Mouse (Mus musculus): ENCODE results near the gene Clybl. TPM values are rescaled to one million over a fixed set of nuclear protein-coding genes. Genes with fewer than 3 reads are reported as not detected.

Clybl gene
- polyA plus RNA-seq, 1 experiment from 2014 or later: 13.6 TPM

DNA sequence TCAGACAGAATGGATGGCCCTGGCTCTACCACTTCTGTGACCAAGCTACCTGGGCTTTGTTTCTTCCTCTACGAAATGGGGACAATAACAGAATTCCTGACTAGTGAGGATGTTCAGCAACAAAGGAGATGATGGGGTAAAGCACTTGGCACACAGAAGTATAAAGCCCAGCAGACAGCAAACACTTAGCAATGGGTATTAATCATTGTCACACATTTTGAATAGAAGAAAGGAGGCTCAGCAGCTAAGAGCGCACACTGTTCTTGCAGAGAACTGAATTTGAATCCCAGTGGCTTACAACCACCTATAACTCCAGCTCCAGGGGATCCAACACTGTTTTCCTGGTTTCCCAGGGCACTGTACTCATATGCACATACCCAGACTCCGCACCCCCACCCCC, 246.2 kb downstream of the Clybl start:
- H3K27ac ChIP-seq: no peak overlapping the region
- ATAC-seq (ENCODE audit: low FRiP score, low read depth): no peak
- H3K4me1 ChIP-seq: peaks cover 7% of the 10 kb centered on the region; the same call in 1 of the 2 replicates
- peaks cover 27% of the 10 kb centered on the region; the same call in 1 of the 2 replicates for H3K27me3 ChIP-seq
- H3K4me2 ChIP-seq (replicated peaks): no peak overlapping the region
- H3K9ac ChIP-seq: no peak overlapping the region
- WGBS: 95% methylated on average over 3 of the region's 3 CpGs
- H3K4me3 ChIP-seq: no peak overlapping the region
- no peaks in the 10 kb centered on the region for H3K9me3 ChIP-seq
- no peaks in the 10 kb centered on the region for H3K36me3 ChIP-seq

DNA sequence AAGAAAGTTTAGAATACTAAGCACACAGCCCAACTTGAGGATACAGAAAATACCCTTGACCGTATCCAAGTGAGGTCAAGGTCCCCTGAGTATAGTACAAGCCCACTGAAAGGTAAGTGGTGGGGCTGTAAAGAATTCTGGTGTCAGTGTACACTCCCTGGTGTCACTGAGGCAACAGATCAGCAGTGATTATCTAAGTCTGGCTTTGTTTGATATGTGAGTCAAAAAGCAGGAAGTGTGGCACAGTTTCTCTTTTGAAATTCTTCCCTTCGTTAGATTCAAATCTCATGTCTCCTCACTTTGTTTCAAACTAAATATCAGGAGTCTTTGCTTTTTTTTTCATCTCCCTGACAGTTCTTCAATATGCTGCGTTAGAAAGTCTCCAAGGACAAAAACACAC, 251.1 kb downstream of the Clybl start:
- Histone ChIP-seq H3K9me3 (no peaks in the 10 kb centered on the region), H3K27ac (no peak overlapping the region), H3K4me3 (no peak overlapping the region), H3K4me1 (no peaks in the 10 kb centered on the region), H3K4me2 (replicated peaks) (no peak overlapping the region), H3K36me3 (no peaks in the 10 kb centered on the region), H3K27me3 (peaks cover 32% of the 10 kb centered on the region), H3K9ac (no peak overlapping the region)
- WGBS: 75% methylated on average over 3 of the region's 3 CpGs
- no peak for ATAC-seq (ENCODE audit: low FRiP score, low read depth)

DNA sequence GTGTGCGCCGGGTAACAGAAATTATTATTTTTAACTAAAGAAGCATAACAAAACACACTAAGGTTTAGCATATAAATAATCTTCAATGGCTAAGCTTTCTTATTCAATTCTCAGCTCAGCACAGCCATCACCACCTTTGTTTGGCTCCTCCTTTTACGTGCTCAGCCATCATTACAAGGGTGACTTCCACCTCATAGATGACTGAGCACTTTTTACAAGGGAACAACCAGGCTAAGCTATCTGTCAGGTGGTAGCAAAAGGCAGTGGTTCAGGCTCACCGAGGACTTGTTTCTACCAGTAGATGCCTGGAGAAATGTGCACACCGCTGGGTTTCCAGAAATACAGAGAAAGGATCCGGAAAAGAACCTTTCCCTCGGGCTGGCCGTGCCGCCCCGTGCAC, 252.5 kb downstream of the Clybl start:
- no peak for ATAC-seq (ENCODE audit: low FRiP score, low read depth)
- Histone ChIP-seq H3K4me3 (no peak overlapping the region), H3K27me3 (peaks cover 33% of the 10 kb centered on the region), H3K36me3 (no peaks in the 10 kb centered on the region), H3K9ac (no peak overlapping the region), H3K4me1 (no peaks in the 10 kb centered on the region), H3K9me3 (no peaks in the 10 kb centered on the region), H3K27ac (no peak overlapping the region), H3K4me2 (replicated peaks) (no peak overlapping the region)
- 79% methylated on average over 10 of the region's 10 CpGs for WGBS

DNA sequence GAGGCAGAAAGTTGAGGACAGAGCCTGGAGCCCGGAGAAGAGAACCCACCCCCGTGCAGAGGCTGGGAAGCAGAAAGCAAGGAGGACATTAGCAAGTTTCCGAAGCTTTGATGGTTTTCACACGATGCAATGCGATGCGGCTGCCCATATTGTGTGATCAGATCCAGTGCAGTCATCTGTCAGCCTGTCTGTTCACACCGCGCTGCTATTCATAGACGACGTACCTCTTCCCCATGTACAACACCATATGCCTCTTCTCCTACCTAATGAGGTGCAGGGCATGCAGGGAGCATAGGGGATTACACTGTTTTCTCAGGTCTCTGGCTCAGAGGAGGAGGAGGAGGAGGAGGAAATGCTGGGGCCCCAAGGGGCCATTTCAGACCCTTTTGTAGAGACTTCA, 255.3 kb downstream of the Clybl start:
- no peak for ATAC-seq (ENCODE audit: low FRiP score, low read depth)
- Histone ChIP-seq H3K27me3 (peaks cover 35% of the 10 kb centered on the region), H3K4me1 (peaks cover 4% of the 10 kb centered on the region), H3K36me3 (no peaks in the 10 kb centered on the region), H3K4me2 (replicated peaks) (no peak overlapping the region), H3K27ac (no peak overlapping the region), H3K9ac (no peak overlapping the region), H3K4me3 (no peak overlapping the region), H3K9me3 (no peaks in the 10 kb centered on the region)
- 49% methylated on average over 10 of the region's 10 CpGs for WGBS

DNA sequence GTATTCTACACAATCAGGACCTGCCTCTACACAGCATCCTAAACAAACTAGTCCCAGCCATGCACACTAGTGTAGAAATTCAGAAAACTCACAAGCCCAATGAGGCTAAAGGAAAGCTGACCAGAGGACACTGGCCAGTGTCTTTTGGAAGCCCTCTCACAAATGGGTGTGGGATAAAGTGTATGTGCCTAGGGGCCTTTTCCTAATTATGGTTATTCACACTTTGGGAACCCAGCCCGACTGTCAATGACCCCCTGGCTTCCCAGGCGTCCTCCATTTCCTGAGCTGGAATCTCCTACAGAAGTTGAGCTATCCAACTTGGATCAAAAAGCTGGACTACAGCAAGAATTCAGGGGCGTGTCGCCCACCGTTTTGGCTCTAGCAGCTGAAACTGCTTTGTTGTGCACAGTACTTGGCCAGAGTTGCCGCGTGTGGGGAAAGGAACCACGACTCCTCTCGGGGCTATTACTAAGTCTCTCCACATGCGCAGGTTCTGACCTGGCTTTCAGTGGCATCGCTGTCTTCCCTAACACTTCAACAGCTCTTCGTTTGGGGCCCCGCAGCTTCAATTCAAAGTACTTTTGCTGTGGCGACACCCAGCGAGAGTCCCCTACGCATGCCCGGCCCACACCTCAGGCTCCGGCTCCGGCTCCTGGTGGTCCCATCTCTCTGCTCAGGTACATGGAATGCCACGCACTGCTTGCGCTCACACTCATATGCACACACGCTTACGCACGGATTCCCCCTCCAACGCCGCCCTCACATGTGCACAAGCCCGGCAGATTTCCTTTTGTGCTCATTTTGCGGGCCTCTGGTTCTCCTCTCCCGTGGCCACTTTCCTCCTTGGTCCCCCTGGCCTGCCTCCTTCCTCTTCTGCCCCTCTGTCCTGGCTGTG, 268.3 kb downstream of the Clybl start:
- Histone ChIP-seq H3K9me3 (no peaks in the 10 kb centered on the region), H3K4me1 (peaks cover 40% of the 10 kb centered on the region), H3K4me2 (replicated peaks) (peak overlapping the region; percentile 91), H3K9ac (peak overlapping the region; percentile 69), H3K27ac (no peak overlapping the region), H3K4me3 (peak overlapping the region; percentile 52), H3K36me3 (no peaks in the 10 kb centered on the region), H3K27me3 (peaks cover 96% of the 10 kb centered on the region)
- no peak for ATAC-seq (ENCODE audit: low FRiP score, low read depth)
- 4% methylated on average over 29 of the region's 29 CpGs for WGBS

DNA sequence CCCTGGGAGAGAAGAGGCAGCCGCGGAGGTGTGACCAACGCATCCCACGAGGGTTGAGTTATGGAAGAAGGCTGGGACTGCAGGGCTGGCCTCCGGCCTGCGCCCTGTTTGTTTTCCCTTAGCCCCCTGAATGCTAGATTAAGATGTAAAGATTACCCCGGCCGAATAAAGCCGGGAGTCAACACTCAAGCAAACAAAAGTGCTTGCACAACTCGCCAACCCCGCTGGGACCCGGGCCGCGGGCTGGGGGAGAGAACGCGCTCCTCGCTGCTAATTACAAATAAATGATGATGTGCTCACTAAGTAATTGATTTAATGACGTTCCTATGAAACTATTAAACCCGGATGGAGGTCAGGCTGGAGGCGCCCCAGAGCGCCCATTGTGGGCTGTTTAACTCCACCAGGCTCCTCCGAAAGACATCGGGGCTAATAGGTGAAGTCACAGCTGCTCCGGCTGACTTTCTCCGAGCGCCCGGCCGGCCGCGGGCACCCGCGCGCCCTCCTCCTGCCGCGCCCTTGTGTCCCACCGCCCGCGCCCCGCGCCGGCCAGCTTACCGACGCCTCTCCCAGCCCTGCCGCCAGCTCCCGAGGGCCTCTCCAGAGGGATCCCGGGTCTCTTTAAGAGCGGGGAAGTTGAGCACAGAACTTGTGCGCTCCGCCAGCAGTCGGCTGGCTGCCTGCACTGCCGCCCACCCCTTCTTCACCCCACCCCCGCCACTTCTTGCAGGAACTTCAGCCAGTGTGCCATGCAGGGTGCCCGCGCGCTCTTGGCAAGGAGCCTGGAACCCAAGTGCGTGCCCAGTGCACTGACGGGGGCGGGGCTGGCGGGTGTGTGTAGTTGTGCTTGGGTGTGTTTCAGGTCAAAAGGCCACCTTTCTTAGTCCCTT, 269.2 kb downstream of the Clybl start, which contains the start of gene Gm5089:
Gene Gm5089, minus strand, starts transcription at position 620 of the 887 bp plus-strand sequence.
- 1% methylated on average over 59 of the region's 59 CpGs for WGBS
- Histone ChIP-seq H3K4me3 (peak within 1 kb of the TSS; percentile 52), H3K9ac (peak within 1 kb of the TSS; percentile 69), H3K4me2 (replicated peaks) (peak within 1 kb of the TSS; percentile 91), H3K27me3 (peaks cover 96% of the 10 kb centered on the region), H3K36me3 (no peaks in the 10 kb centered on the region), H3K9me3 (no peaks in the 10 kb centered on the region), H3K4me1 (peaks cover 40% of the 10 kb centered on the region), H3K27ac (no peak within 1 kb of the TSS)
- ATAC-seq (ENCODE audit: low FRiP score, low read depth): peak; percentile 55

DNA sequence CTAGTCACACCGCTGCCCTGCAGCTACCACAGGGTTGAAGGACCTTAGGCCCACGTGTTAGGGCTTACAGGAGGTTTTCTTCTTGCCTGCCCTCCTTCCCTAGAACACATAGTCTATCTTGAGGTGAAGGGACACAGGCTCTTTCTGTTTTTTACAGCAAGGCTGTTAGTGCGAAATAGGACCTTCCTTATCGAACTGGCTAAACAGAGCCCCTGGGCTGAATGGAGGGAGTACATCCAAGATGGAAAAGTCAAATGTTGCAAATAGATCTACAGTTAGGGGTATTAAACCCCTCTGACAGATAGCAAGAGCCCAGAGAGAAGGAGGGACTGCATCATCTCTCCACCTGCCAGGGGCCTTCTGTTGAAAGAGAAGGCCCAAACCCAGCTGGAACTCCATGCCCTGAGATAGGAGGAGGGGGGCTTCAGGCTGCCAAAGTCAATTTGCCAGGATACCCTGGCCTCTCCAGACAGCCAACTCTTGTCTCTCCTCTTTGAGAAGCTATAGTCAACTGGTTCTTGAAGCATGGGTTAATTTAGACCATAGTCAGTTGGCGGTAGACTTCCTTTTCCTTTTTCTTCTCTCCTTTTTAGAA, 270.1 kb downstream of the Clybl start:
- 63% methylated on average over 5 of the region's 5 CpGs for WGBS
- no peak overlapping the region for H3K9ac ChIP-seq
- peaks cover 40% of the 10 kb centered on the region for H3K4me1 ChIP-seq
- no peak overlapping the region for H3K27ac ChIP-seq
- H3K4me2 ChIP-seq (replicated peaks): peak overlapping the region; percentile 91
- peaks cover 91% of the 10 kb centered on the region for H3K27me3 ChIP-seq
- H3K36me3 ChIP-seq: no peaks in the 10 kb centered on the region
- no peak for ATAC-seq (ENCODE audit: low FRiP score, low read depth)
- no peaks in the 10 kb centered on the region for H3K9me3 ChIP-seq
- H3K4me3 ChIP-seq: peak overlapping the region; percentile 52

Other genes with a start within 250 kb of the Clybl start
- gene Gpr183, start 216.5 kb upstream of the Clybl start, polyA plus RNA-seq (2015; fragmentation: Nextera tagmentation; extraction: Ambion mirVana): 3.2 and 4.9 TPM in 2 replicates
- not detected in 2 replicates for gene Timm8a2, start 147.0 kb upstream of the Clybl start, polyA plus RNA-seq (2015; fragmentation: Nextera tagmentation; extraction: Ambion mirVana)
- gene Tm9sf2, start 74.7 kb upstream of the Clybl start, polyA plus RNA-seq (2015; fragmentation: Nextera tagmentation; extraction: Ambion mirVana): 156 and 160 TPM in 2 replicates

Measured in limb, embryonic 13.5 days (tissue).